Mouse (Mus musculus) embryo, embryonic 11.5 days (tissue): ENCODE results near the gene Tcf7l1.
A peak's percentile ranks its signal among the peaks of the same experiment; 100 is the strongest.

ENCODE experiments used
- DNase-seq: peaks from one replicate; pipeline ENCODE4 v3.0.0-alpha.2; 2012; ENCODE audit warnings: low read depth, low spot score

Gene Tcf7l1

GRCm38 (mm10) chr6:72626391-72626790, 162.7 kb downstream of the Tcf7l1 start:
- DNase-seq: no peak

DNA sequence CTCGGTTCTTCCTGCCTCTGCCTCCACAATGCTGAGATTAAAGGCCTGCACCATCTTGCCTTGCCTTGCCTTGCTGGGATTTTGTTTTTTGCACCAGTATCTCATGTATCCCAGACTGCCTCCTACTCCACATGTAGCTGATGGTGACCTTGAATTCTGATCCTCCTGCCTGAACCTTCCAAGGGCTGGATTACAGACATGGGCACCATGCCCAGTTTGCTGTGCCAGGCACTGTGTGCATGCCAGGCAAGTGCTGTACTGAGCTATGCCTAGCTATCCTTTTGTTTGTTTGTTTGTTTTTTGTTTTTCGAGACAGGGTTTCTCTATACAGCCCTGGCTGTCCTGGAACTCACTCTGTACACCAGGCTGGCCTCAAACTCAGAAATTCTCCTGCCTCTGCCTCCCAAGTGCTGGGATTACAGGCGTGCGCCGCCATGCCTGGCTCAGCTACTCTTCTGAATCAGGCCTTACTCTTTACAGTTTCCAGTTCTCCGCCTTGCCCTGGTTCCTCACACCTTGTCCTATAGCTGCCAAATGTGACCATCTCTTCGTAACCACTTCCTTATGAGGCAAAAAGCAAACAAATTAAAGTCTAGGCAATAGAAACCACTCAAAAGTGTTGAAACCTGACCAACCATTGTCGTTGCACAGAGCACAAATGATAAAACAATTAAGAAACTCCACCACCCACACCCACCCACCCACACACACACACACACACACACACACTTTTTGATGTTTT, 165.2 kb downstream of the Tcf7l1 start:
- no peak for DNase-seq

DNA sequence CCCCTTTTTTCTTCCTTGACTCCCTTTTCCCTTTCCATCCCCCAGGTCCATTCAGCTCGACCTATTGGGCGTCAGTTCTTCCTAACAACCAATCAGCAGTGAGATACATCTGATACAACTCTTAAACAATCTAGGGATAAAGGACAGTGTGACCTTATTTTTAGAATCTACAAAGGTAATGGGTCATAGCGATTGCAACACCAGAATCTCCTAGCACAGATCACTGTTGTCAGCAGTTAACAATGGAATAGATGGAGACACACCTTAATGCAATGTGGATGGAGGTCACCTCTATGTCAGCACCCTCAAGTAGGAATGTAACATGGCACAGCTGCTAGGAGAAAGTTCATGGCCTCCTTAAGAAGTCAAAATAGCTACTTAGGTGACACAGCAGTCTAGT, 166.1 kb downstream of the Tcf7l1 start:
- no peak for DNase-seq

DNA sequence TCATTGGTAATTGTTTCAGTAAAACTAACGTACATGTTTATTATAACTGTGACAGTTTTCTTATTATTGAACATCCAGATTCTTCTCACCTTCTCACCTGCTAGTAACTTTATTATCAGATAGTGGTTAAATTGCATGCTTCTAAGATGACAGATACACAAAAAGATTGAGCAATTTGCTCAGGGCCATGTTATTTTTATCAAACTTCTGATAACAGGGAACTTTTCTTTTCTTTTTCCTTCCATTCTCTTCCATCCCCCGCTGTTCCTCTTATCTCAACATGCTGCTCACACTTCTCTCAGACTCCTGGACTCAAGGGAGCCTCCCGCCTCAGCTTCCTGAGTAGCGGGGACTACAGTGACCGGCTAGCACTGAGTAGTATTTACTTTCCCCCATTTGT, 168.1 kb downstream of the Tcf7l1 start:
- no peak for DNase-seq

DNA sequence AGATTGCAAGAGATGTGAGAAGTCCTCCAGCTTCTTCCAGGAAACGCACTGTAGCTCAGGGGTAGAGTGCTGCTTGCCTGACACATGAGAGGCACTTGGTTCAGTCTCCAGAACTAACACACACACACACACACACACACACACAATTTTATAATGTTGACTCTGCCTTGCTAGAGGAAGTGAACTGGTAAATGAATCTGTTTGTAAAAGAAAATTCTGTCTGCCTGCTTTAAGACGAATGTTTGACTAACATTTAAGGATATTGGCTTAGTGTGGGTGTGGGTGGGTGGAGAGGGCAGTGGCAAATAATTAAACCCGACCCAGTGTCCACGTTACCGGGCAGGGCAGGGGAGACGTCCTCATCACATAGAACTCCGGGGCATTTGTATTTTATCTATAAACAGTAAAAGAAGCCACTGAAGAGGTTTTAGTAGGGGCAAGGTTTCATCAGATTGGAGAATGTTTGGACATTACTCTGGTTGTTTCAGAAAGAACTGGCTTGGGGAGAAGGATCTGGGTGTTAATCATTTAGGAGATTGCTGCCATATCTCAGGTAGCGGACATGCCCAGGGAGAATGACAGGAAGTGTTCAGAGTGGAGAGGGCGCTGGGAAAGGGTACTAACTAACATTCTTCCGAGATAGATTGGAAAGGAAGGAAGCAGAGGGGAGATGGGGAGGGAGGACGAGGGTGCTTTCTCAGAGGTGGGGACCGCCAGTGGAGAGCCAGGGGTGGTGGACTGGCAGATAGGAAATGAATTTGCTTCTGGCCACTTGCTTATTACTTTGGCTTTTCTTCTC, 169.1 kb downstream of the Tcf7l1 start:
- no peak for DNase-seq

DNA sequence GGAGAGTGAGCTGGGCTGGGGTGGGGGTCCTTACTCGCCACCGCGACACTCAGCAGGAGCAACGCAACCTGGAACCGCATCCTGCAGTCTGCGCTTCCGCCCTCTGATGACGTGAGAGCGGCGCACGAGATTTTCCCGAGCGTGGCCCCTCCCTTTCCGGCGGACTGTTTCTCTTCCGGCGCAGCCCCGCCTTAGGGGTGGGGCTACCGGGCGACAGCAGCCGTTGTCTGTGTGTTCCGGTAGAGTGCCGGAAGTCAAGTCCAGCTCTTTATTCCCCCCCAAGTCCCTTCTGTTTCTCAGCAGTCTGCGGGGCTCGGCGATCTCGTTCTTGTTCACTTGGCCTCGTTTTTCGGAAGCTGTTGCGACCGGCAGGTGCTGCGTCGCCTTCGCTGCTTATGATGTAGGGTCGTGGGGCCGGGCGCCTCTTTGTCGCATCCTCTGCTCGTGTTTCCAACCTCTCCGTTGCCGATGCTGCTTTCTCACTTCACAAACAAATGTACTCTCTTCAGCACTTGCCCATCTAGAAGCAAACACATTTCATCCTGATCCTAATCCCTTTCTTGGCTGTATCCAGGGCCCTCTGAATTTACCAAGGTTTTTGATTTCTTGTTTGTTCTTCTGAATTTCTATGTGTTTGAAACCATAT, 172.3 kb downstream of the Tcf7l1 start, which contains the start of gene Tgoln1:
TSS of gene Tgoln1 (minus strand) at position 358 of the 646 bp plus-strand sequence.
- peak; percentile 88 for DNase-seq

- DNase-seq: no peak
These were observed 173.3 kb downstream of the Tcf7l1 start for GRCm38 (mm10) chr6:72615561-72616375.

GRCm38 (mm10) chr6:72615151-72615550, 173.9 kb downstream of the Tcf7l1 start:
- DNase-seq: no peak

- no peak for DNase-seq
These were observed 178.8 kb downstream of the Tcf7l1 start for GRCm38 (mm10) chr6:72610261-72610660.

DNA sequence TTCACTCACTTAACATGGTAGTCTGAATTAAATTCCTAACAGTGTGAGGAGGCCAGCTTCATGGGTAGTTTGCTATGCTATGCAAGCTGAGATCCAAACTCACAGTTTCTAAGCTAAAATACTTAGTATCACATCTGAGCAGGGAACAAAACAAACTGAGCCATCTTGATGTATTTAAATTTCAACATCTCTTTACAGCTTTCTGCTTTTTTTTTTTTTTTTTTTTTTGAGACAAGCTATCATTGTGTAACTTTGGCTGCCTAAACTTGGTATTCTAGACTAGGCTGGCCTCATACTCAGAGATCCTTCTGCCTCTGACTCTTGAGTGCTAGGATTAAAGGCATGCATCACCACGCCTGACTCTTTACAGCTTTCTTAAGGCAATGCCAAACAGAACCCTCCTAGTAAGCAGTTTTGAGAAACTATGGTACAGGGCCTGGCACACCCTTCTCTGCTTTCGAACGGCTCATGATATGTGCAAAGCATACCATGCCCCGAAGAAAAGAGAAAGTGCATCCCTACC, 180.3 kb downstream of the Tcf7l1 start:
- no peak for DNase-seq

- no peak for DNase-seq
These were observed 181.4 kb downstream of the Tcf7l1 start for GRCm38 (mm10) chr6:72607676-72608075.

DNA sequence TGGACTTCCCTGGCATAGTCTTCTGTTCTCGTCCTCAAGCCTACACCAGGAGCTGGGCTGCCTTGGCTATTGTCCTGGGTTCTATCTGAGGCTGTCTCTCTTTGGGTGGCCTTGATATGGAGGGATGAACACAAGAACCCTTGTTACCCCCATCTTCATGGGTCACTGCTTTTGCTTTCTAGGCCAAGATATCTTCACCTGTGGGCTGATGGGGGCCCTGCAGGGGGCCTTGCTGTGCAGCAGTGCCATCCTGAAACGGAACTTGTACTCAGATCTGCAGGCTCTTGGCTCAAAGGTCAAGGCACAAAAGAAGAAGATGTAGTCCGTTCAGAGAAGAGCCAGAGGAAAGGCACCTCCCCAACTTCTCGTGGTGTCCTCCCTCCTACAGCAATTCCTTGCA, 182.0 kb downstream of the Tcf7l1 start:
- no peak for DNase-seq

- DNase-seq: no peak
These were observed 185.0 kb downstream of the Tcf7l1 start for GRCm38 (mm10) chr6:72604066-72604465.

DNA sequence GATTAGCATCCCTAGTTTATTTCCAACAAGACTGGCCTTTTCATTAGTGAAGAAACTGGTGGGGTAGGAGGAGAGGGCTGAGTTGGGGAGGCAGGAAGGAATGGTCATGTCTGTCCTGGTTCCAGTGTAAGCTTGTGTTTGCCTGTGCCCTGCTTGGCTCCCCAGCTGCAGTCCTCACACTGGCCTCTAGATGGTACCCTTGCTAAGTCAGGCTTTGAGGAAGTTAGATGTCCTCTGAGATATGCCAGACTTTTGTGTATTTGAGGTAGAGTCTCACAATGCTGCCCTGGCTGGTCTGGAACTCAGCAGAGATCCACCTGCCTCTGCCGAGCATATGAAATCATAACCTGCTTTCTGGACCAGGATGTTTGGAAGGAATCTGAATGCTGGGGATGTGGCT, 187.3 kb downstream of the Tcf7l1 start:
- peak; percentile 53 for DNase-seq

GRCm38 (mm10) chr6:72600771-72601170, 188.3 kb downstream of the Tcf7l1 start:
- DNase-seq: no peak

- DNase-seq: no peak
These were observed 188.8 kb downstream of the Tcf7l1 start for GRCm38 (mm10) chr6:72600216-72600615.

DNA sequence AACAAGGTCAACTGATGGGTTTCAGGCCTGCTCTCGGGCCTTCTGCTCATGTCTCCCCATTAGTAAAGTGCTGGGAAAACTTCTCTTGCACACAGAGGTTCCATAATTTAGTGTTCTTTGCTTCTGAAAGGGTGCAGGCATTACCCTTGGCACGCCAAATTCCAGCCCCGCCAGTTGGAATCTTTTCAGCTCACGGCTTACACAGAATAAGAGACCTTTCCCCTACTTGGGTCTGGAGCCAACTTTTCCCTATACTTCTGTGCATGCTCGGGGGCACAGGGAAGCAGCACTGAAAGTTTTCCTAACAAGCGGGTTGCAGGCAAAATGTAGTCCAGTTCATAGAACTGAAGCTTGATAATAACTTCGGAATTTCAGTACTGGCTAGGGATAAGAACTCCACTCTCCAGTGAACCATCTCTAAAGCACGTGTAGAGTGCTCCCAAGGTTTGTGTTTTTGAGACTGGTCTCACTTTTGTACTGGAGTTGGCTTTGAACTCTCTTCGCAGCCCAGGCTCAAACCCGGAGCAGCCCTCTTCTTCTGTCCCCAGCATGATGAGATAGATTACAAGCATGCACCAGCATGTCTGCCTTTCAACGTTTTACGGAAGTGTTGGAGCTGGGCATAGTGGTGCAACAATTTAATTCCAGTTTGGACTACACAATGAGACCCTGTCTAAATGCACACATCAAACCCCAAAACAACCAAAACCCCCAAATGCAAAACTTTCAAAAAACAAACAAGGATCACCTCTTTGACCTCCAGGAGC, 190.1 kb downstream of the Tcf7l1 start:
- no peak for DNase-seq

GRCm38 (mm10) chr6:72597956-72598753, 190.9 kb downstream of the Tcf7l1 start, which contains the start of the genes Elmod3 and Retsat:
Gene Elmod3 (minus strand): TSS chr6:72598413.
Gene Retsat (plus strand): TSS chr6:72598475.
- peak; percentile 94 for DNase-seq

DNA sequence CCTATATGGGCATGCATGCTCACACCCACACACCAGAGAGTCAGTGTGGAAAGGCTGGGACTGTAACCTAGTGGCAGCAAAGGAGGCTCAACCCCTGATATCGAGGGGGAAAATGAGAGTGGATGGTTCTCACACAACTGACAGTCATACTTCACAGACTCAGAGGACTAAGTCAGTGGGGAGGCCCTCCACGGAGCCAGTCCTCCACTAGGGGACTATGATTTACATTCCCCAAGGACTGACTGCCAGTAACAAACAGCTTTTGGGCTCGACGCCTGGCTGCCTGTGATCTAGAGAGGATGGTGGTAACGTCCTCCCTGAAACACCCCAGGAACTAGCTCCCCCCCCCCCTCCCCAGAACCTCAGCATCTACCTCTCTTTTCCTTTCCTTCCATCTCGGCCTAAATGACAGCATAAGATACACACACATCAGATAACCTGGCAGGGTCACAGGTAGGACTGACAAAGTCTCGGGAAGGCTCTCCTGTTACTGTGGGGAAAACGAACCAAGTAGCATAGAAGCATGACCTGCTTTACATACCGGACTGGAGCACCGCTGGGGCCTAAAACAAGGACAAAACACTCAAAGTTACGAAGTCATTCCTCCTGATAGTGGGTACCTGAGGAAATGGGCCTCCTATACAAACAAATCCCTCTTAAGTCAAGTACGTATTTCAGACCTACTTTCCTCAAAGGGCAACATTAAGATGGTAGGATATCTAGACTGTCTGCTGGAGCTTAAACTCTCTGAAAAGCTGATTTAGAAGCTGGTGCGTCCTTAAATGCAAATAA, 191.8 kb downstream of the Tcf7l1 start:
- DNase-seq: no peak
